Mouse (Mus musculus): ENCODE measurements around the gene Agap1. TPM values are rescaled to one million over a fixed set of nuclear protein-coding genes. Genes with fewer than 3 reads are reported as not detected.

The Agap1 gene
- polyA plus RNA-seq, 1 experiment: 12.1 TPM

- TF ChIP-seq POLR2A (IDR thresholded peaks at IDR 0.05; ENCODE audit: borderline replicate concordance, control insufficient read depth, low read depth, low read length) (no peak), CTCF (IDR thresholded peaks at IDR 0.05; ENCODE audit: control insufficient read depth, insufficient read depth, low read length) (no peak)
- Histone ChIP-seq H3K4me1 (ENCODE audit: control insufficient read depth, insufficient read depth, low read length) (no peaks in the 10 kb centered on the region), H3K27ac (ENCODE audit: control insufficient read depth, insufficient read depth, low read depth, low read length, poor library complexity) (no peak overlapping the region), H3K4me3 (replicated peaks; ENCODE audit: control insufficient read depth, low read depth, low read length) (no peak overlapping the region)
- WGBS: 64% methylated on average over 3 of the region's 3 CpGs
Measured at GRCm38 (mm10) chr1:89724141-89724540, 269.5 kb downstream of the Agap1 start.

GRCm38 (mm10) chr1:89724555-89724954 lies 269.9 kb downstream of the Agap1 start:
- Histone ChIP-seq H3K27ac (ENCODE audit: control insufficient read depth, insufficient read depth, low read depth, low read length, poor library complexity) (no peak overlapping the region), H3K4me3 (replicated peaks; ENCODE audit: control insufficient read depth, low read depth, low read length) (no peak overlapping the region), H3K4me1 (ENCODE audit: control insufficient read depth, insufficient read depth, low read length) (no peaks in the 10 kb centered on the region)
- WGBS: 87% methylated on average over 6 of the region's 6 CpGs
- TF ChIP-seq CTCF (IDR thresholded peaks at IDR 0.05; ENCODE audit: control insufficient read depth, insufficient read depth, low read length): no peak
- no peak for TF ChIP-seq POLR2A (IDR thresholded peaks at IDR 0.05; ENCODE audit: borderline replicate concordance, control insufficient read depth, low read depth, low read length)

GRCm38 (mm10) chr1:89724957-89725356 lies 270.4 kb downstream of the Agap1 start:
- no peaks in the 10 kb centered on the region for H3K4me1 ChIP-seq (ENCODE audit: control insufficient read depth, insufficient read depth, low read length)
- TF ChIP-seq POLR2A (IDR thresholded peaks at IDR 0.05; ENCODE audit: borderline replicate concordance, control insufficient read depth, low read depth, low read length) (no peak), CTCF (IDR thresholded peaks at IDR 0.05; ENCODE audit: control insufficient read depth, insufficient read depth, low read length) (no peak)
- no peak overlapping the region for H3K27ac ChIP-seq (ENCODE audit: control insufficient read depth, insufficient read depth, low read depth, low read length, poor library complexity)
- no peak overlapping the region for H3K4me3 ChIP-seq (replicated peaks; ENCODE audit: control insufficient read depth, low read depth, low read length)
- 90% methylated on average over 9 of the region's 9 CpGs for WGBS

- Histone ChIP-seq H3K4me1 (ENCODE audit: control insufficient read depth, insufficient read depth, low read length) (no peaks in the 10 kb centered on the region), H3K4me3 (replicated peaks; ENCODE audit: control insufficient read depth, low read depth, low read length) (no peak overlapping the region), H3K27ac (ENCODE audit: control insufficient read depth, insufficient read depth, low read depth, low read length, poor library complexity) (no peak overlapping the region)
- 91% methylated on average over 6 of the region's 6 CpGs for WGBS
- TF ChIP-seq POLR2A (IDR thresholded peaks at IDR 0.05; ENCODE audit: borderline replicate concordance, control insufficient read depth, low read depth, low read length): no peak
- TF ChIP-seq CTCF (IDR thresholded peaks at IDR 0.05; ENCODE audit: control insufficient read depth, insufficient read depth, low read length): no peak
Measured at GRCm38 (mm10) chr1:89728481-89728880, 273.9 kb downstream of the Agap1 start.

GRCm38 (mm10) chr1:89730589-89731195 lies 276.1 kb downstream of the Agap1 start:
- TF ChIP-seq POLR2A (IDR thresholded peaks at IDR 0.05; ENCODE audit: borderline replicate concordance, control insufficient read depth, low read depth, low read length) (no peak), CTCF (IDR thresholded peaks at IDR 0.05; ENCODE audit: control insufficient read depth, insufficient read depth, low read length) (peak; percentile 45; the same call in 1 of the 2 replicates)
- no peak overlapping the region for H3K27ac ChIP-seq (ENCODE audit: control insufficient read depth, insufficient read depth, low read depth, low read length, poor library complexity)
- H3K4me3 ChIP-seq (replicated peaks; ENCODE audit: control insufficient read depth, low read depth, low read length): no peak overlapping the region
- no peaks in the 10 kb centered on the region for H3K4me1 ChIP-seq (ENCODE audit: control insufficient read depth, insufficient read depth, low read length)
- WGBS: 82% methylated on average over 13 of the region's 13 CpGs

GRCm38 (mm10) chr1:89734368-89734767 lies 279.8 kb downstream of the Agap1 start:
- Histone ChIP-seq H3K4me1 (ENCODE audit: control insufficient read depth, insufficient read depth, low read length) (no peaks in the 10 kb centered on the region), H3K27ac (ENCODE audit: control insufficient read depth, insufficient read depth, low read depth, low read length, poor library complexity) (no peak overlapping the region), H3K4me3 (replicated peaks; ENCODE audit: control insufficient read depth, low read depth, low read length) (no peak overlapping the region)
- TF ChIP-seq POLR2A (IDR thresholded peaks at IDR 0.05; ENCODE audit: borderline replicate concordance, control insufficient read depth, low read depth, low read length): no peak
- TF ChIP-seq CTCF (IDR thresholded peaks at IDR 0.05; ENCODE audit: control insufficient read depth, insufficient read depth, low read length): no peak
- WGBS: 87% methylated on average over 9 of the region's 9 CpGs

- Histone ChIP-seq H3K4me3 (replicated peaks; ENCODE audit: control insufficient read depth, low read depth, low read length) (no peak overlapping the region), H3K4me1 (ENCODE audit: control insufficient read depth, insufficient read depth, low read length) (no peaks in the 10 kb centered on the region), H3K27ac (ENCODE audit: control insufficient read depth, insufficient read depth, low read depth, low read length, poor library complexity) (no peak overlapping the region)
- no peak for TF ChIP-seq POLR2A (IDR thresholded peaks at IDR 0.05; ENCODE audit: borderline replicate concordance, control insufficient read depth, low read depth, low read length)
- no peak for TF ChIP-seq CTCF (IDR thresholded peaks at IDR 0.05; ENCODE audit: control insufficient read depth, insufficient read depth, low read length)
- WGBS: 96% methylated on average over 6 of the region's 6 CpGs
Measured at GRCm38 (mm10) chr1:89735146-89735545, 280.5 kb downstream of the Agap1 start.

- WGBS: 81% methylated on average over 6 of the region's 6 CpGs
- Histone ChIP-seq H3K4me3 (replicated peaks; ENCODE audit: control insufficient read depth, low read depth, low read length) (no peak overlapping the region), H3K27ac (ENCODE audit: control insufficient read depth, insufficient read depth, low read depth, low read length, poor library complexity) (no peak overlapping the region), H3K4me1 (ENCODE audit: control insufficient read depth, insufficient read depth, low read length) (no peaks in the 10 kb centered on the region)
- no peak for TF ChIP-seq CTCF (IDR thresholded peaks at IDR 0.05; ENCODE audit: control insufficient read depth, insufficient read depth, low read length)
- TF ChIP-seq POLR2A (IDR thresholded peaks at IDR 0.05; ENCODE audit: borderline replicate concordance, control insufficient read depth, low read depth, low read length): no peak
Measured at GRCm38 (mm10) chr1:89736021-89736420, 281.4 kb downstream of the Agap1 start.

All from bone marrow, adult 2 months (tissue).